In the genomic region with DNA sequence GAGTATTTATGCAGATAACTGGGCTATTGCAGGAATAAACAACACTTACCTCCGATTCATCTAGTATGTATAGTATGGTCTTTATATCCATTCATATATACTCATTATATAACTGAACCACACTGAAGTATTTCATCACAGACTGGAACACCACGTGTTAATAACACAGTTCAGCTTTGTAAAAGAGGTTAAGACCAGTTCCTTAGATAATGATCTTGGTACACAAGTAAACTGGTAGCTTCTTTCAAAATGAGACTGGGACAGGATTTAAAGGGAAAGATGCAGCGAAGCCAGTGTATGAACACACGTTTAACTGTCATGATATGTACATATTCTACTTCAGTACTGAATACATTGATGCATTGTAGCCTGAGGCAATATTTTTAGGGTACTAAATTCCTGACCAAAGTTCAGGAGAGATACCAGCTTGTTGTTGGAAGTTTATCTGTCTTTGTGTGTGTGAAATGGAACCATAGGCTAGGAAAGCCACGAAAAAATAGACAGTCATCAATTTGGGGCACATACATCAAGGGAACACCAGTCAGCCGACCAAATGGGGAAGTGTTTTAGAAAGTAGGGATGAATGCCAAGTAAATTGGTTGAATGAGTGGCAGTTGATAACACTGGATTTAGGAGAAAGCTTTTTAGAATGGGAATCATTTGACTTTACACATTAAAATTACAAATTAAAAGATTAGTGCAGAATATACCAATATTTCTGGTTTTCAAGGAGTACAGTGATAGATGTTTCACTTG, we compare ENCODE assay signal across 9 mouse cellular contexts. TPM values are rescaled to one million over a fixed set of nuclear protein-coding genes. Genes with fewer than 3 reads are reported as not detected.
DNase-seq lines count a peak whose midpoint lies in the region; ATAC-seq and TF ChIP-seq lines count a peak whose summit lies in the region.
"Had no signal": no experiment of that assay in that cellular context is flagged by ENCODE, and none has a peak within 500 bp of the region (broad histone marks: within the 10 kb centered on the region; RNA-seq: fewer than 3 reads in every experiment).

No protein-coding gene starts in this region.

- TF ChIP-seq CTCF in kidney, postnatal 0 days (IDR thresholded peaks at IDR 0.05; ENCODE audit: low read depth): no peak
- no peak for TF ChIP-seq CTCF in bone marrow macrophage, adult 2 months (IDR thresholded peaks at IDR 0.05; ENCODE audit: low read depth, low read length)

- TF ChIP-seq POLR2A in bone marrow macrophage, adult 2 months (IDR thresholded peaks at IDR 0.05; ENCODE audit: borderline replicate concordance, low read depth, low read length): no peak

- H3K9me3 ChIP-seq in kidney, postnatal 0 days (replicated peaks; ENCODE audit: low read length): no peaks in the 10 kb centered on the region
- H3K9me3 ChIP-seq in hindbrain, embryonic 15.5 days: no peaks in the 10 kb centered on the region
- no peaks in the 10 kb centered on the region for H3K9me3 ChIP-seq in midbrain, embryonic 16.5 days (replicated peaks; ENCODE audit: control insufficient read depth, low read length, poor library complexity, severe bottlenecking)

- H3K4me3 ChIP-seq in kidney, postnatal 0 days (replicated peaks; ENCODE audit: low read depth, low read length): peak overlapping the region; percentile 78
- peak overlapping the region; percentile 98 for H3K4me3 ChIP-seq in bone marrow macrophage, adult 2 months (ENCODE audit: insufficient read depth, low read length)
- H3K4me3 ChIP-seq in hindbrain, embryonic 15.5 days: peak overlapping the region; percentile 78
- H3K4me3 ChIP-seq in midbrain, embryonic 16.5 days (ENCODE audit: low read depth, low read length): peak overlapping the region; percentile 62

- H3K36me3 ChIP-seq in kidney, postnatal 0 days (ENCODE audit: insufficient read depth, low read length): no peaks in the 10 kb centered on the region
- H3K36me3 ChIP-seq in hindbrain, embryonic 15.5 days: peaks cover 8% of the 10 kb centered on the region
- peaks cover 3% of the 10 kb centered on the region for H3K36me3 ChIP-seq in midbrain, embryonic 16.5 days (ENCODE audit: control insufficient read depth, insufficient read depth, low read length)

- H3K27me3 ChIP-seq in kidney, postnatal 0 days (ENCODE audit: insufficient read depth, low read length): no peaks in the 10 kb centered on the region
- H3K27me3 ChIP-seq in hindbrain, embryonic 15.5 days: 0 out of 2 replicates have a peak, but pooled peaks cover 3% of the 10 kb centered on the region
- H3K27me3 ChIP-seq in midbrain, embryonic 16.5 days (ENCODE audit: control insufficient read depth, insufficient read depth, low read depth, low read length): no peaks in the 10 kb centered on the region

- intact Hi-C loops in left cerebral cortex, postnatal 25 days (cut with DNase I): loop anchor here (10.0 kb wide), 1 partner anchor 1332 kb away; the partner anchor contains the start of gene Zfp317
- intact Hi-C loops in left cerebral cortex, postnatal 10 days (cut with DNase I): no loop called here
- intact Hi-C loops in gastrocnemius, postnatal 36 days (cut with DNase I): no loop called here

- DNase-seq in kidney, postnatal 0 days (ENCODE audit: low spot score): peak; percentile 5
- no peak for DNase-seq in kidney, postnatal 36 days
- no peak for DNase-seq in left cerebral cortex, postnatal 25 days (ENCODE audit: low spot score in 2 of 2)
- DNase-seq in left cerebral cortex, postnatal 10 days (ENCODE audit: extremely low spot score in 1 of 2, low spot score in 2 of 2): no peak
- DNase-seq in gastrocnemius, postnatal 36 days: no peak
- DNase-seq: cerebellum, adult 18-20 months had no signal

- H3K4me2 ChIP-seq in kidney, postnatal 0 days (ENCODE audit: low read length): peak overlapping the region; percentile 83
- peak overlapping the region; percentile 95 for H3K4me2 ChIP-seq in hindbrain, embryonic 15.5 days
- H3K4me2 ChIP-seq in midbrain, embryonic 16.5 days (ENCODE audit: low read length): peak overlapping the region; percentile 89

- ATAC-seq in kidney, postnatal 0 days (replicated peaks; ENCODE audit: low FRiP score, low read depth): no peak
- no peak for ATAC-seq in hindbrain, embryonic 15.5 days (ENCODE audit: low FRiP score, low read depth)
- ATAC-seq in midbrain, embryonic 16.5 days: no peak

- H3K9ac ChIP-seq in kidney, postnatal 0 days (ENCODE audit: low read depth, low read length): peak overlapping the region; percentile 86
- peak overlapping the region; percentile 93 for H3K9ac ChIP-seq in hindbrain, embryonic 15.5 days
- H3K9ac ChIP-seq in midbrain, embryonic 16.5 days (ENCODE audit: low read depth, low read length): peak overlapping the region; percentile 86

- H3K4me1 ChIP-seq in kidney, postnatal 0 days (replicated peaks; ENCODE audit: insufficient read depth, low read length): peaks cover 8% of the 10 kb centered on the region; the same call in 1 of the 2 replicates
- H3K4me1 ChIP-seq in bone marrow macrophage, adult 2 months (ENCODE audit: control insufficient read depth, insufficient read depth, low read length): peaks cover 4% of the 10 kb centered on the region
- peaks cover 18% of the 10 kb centered on the region for H3K4me1 ChIP-seq in hindbrain, embryonic 15.5 days (replicated peaks)
- H3K4me1 ChIP-seq in midbrain, embryonic 16.5 days (ENCODE audit: control insufficient read depth, insufficient read depth, low read length): peaks cover 18% of the 10 kb centered on the region

- 32% methylated on average over 6 of the region's 6 CpGs for WGBS in kidney, postnatal 0 days
- 55% methylated on average over 6 of the region's 6 CpGs for WGBS in hindbrain, embryonic 15.5 days
- WGBS in midbrain, embryonic 16.5 days: 55% methylated on average over 6 of the region's 6 CpGs

- peak overlapping the region; percentile 90 for H3K27ac ChIP-seq in kidney, postnatal 0 days
- peak overlapping the region; percentile 87 for H3K27ac ChIP-seq in bone marrow macrophage, adult 2 months (ENCODE audit: insufficient read depth, low read depth, low read length)
- H3K27ac ChIP-seq in hindbrain, embryonic 15.5 days (replicated peaks): peak overlapping the region; percentile 86; the same call in 1 of the 2 replicates
- H3K27ac ChIP-seq in midbrain, embryonic 16.5 days (ENCODE audit: low read length): no peak overlapping the region; the same call in 1 of the 2 replicates

RNA-seq across cellular contexts. Expression of gene Chordc1, which starts 1.3 kb away (rescaled TPM):
- polyA plus RNA-seq in kidney, postnatal 0 days (2015; fragmentation: Nextera tagmentation; extraction: Ambion mirVana): 68.9 and 80.5 TPM in 2 replicates
- 52.3 and 66.3 TPM in 2 replicates for polyA plus RNA-seq in bone marrow macrophage, adult 2 months (2012; ENCODE audit: insufficient read depth, insufficient read length, missing spikeins)
- 122 and 130 TPM in 2 replicates for polyA plus RNA-seq in hindbrain, embryonic 15.5 days (2015; fragmentation: Nextera tagmentation; extraction: Ambion mirVana)
- polyA plus RNA-seq in midbrain, embryonic 16.5 days (2015; fragmentation: Nextera tagmentation; extraction: Ambion mirVana): 115 and 132 TPM in 2 replicates
- 100 to 1,000 TPM in 1 of 2 experiments, 10 to 100 TPM in 1; 96.8 to 113 TPM for total RNA-seq in left cerebral cortex, postnatal 25 days (2021)
- 10 to 100 TPM; 66.0 to 76.2 TPM for total RNA-seq in left cerebral cortex, postnatal 10 days (2021)
- total RNA-seq in gastrocnemius, postnatal 36 days (2021): 10 to 100 TPM; 46.6 to 50.5 TPM
